Mouse (Mus musculus) T-helper 2 cell (primary cell): ENCODE results near the gene 1700122O11Rik.

Experiments used
- in situ Hi-C: fragments of 300-600 bp; cut with MboI, MseI; formaldehyde crosslinking; loops from one replicate; pipeline ENCODE4 v1.15.1; 2025; ENCODE audit warnings: high pct_unique_total_duplicates

Gene 1700122O11Rik

DNA sequence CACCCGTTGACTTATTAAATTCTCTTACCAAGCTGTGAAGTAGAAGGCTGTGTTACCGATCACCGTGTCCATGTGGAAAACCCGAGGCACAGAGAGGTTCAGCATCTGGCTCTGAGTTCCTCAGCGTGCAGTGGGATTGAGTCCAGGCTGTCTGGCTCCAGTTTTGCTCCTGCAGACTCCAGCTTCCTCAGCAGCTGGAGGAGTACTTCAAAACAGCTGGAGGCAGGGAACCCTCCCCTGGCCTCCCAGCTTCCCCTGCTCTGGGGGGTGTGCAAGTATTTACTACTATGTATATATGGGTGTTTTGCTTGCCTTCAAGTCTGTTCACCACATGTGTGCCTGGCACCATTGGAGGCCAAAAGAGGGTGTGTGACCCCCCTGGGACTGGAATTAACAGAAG, 9.8 kb downstream of the 1700122O11Rik start:
- in situ Hi-C loops = no loop called here

DNA sequence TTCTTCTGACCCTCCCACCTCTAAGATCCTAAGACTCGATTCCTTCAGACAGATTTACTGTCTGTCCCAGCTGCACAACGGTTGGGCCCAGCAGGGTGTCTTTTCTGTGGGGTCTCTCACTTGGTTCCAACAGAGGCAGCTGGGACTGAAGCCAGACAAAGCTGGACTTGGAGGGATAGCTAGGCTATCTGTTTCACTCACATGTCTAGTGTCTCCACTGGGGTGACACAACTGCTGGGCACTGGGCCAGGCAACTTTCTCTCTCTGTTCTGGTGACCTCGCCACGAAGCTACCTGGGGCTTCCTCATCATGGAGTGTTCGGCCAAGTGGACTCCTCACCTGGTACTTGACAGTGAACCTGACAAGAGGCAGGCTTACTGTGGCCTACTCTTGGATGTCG, 10.4 kb downstream of the 1700122O11Rik start:
- in situ Hi-C loops = no loop called here

DNA sequence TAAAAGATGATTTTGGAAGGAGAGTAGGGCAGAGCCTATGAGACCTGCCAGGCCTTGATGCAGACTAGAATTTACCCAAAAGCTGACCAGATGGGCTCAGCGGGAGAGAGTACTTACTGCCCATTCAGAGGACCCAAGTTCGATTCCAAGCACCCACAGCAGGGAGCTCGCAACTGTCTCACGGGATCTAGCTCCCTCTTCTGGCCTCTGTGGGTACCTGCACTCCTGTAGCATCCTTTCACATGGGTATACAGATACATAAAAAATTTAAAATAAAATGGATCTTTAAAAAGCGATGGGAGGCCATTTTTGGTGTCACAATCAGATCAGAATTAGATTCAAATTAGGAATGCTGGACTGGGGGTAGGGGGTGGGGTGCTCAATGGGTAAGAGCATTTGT, 11.1 kb downstream of the 1700122O11Rik start:
- in situ Hi-C loops = no loop called here

DNA sequence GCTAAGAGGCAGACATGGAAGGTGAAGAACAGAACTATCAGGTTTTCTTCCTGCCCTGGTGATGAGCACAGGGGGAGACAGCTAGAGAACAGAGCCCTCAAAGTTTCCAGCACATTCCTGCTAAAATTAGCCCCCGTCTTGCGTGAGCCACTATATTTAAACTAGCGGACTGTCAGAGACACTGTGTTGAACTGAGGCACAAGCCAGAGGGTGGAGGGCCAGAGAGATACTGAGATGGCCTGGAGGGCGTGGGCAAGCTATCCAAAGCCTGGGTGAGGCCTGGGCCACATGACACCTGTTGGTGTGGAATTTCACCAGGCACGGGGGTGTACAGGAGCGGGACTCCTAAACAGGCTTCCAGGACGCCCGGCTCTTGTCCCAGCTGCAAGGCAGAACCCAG, 14.0 kb downstream of the 1700122O11Rik start:
- in situ Hi-C loops = no loop called here

DNA sequence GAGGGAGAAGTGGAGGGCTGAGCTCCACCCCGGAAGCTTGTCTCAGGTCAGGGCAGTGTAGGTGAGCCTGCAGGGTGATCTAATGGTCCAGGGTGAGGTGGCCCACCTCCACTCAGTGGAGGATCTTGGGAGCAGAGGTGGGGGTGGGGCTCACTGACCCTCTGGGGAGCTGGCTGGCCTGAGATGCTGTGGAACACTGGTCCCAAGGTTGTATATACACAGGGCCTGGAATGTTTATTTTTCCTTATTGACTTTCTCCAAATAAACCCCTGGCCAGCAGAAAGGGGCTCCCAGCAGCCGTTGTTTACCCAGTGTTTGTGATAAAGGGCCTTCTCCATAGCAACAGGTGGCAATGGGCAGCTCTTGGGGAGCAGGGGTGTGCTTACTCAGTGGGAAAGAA, 18.5 kb downstream of the 1700122O11Rik start:
- in situ Hi-C loops = loop anchor here (10.0 kb wide), 1 partner anchor 1405 kb away; no protein-coding TSS in a partner anchor

DNA sequence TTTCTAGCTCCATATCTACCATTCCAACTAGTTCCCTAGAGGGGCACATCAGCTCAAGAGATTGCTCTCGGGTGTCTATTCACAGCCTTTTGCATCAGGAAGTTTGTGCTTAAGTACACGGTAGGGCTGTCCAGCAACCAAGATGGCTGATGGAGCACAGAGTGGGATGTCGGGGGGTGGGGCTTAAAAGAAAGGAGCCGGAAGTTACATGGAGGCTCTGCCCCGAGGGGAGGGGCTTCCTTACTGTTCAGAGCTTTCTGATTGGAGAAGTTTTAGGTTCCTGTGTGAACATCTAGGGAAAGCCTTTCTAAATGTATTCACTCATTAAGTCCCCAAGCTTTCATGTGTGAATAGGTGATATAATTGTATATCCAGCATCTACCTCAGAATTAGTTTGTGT, 21.5 kb downstream of the 1700122O11Rik start:
- in situ Hi-C loops = loop anchor here (10.0 kb wide), 1 partner anchor 1402 kb away; no protein-coding TSS in a partner anchor

DNA sequence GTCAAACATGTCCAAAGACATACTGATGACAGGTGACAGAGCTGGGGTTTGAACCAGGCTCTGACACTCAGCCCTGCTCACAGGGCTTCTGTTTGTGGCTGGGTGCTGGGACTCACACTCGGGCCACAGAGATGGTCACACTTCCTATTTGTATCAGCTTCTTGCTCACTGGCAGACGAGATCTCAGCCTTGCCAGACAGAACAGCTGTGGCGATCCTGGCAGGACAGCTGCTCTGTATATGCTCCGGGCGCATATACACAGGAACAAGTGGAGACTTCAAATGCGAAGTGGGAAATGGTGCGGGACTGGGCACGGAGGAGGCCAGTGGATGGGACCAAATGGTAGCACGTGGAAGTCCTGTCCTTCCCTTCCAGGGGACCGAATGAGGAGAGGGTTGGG, 25.5 kb downstream of the 1700122O11Rik start:
- in situ Hi-C loops = loop anchor here (10.0 kb wide), 1 partner anchor 1398 kb away; no protein-coding TSS in a partner anchor

DNA sequence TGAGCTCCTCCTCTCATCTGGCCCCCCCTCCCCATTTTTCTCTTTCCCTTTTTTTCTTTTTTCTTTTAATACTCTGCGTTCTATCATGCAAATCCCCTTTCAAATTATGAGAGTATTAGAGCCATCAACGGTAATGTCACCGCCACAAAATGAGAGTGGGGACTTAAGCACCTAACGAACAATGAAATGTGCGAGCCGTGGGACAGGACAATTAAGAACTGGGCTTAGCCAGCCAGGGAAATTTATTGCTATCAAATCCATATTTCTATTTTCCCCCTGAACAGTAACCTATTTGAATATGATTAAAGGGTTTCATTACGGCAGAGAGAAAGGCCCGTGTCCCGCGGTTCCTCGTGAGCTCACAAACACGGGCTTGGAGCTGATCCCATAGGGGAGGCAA, 27.0 kb downstream of the 1700122O11Rik start:
- in situ Hi-C loops = loop anchor here (10.0 kb wide), 1 partner anchor 1396 kb away; no protein-coding TSS in a partner anchor

DNA sequence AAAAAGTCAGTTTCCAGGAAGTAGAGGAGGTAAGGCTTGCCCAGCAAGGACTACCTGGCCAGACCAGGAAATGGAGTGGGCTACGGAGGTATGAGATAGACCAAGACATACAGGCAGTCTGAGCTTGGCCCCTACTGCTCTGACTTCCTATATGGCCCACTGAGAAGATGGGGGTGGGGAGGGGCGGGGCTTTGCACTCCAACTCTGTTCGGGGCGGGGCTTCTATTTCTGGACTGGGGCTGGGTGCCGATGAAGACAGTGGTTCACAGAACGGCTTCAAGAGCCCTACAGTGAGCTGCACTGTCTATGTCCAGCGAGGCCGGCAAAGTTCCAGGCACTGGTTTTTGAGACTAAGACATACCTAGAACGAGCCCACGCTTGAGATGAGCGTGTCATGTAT, 27.8 kb downstream of the 1700122O11Rik start:
- in situ Hi-C loops = loop anchor here (10.0 kb wide), 1 partner anchor 1395 kb away; no protein-coding TSS in a partner anchor

DNA sequence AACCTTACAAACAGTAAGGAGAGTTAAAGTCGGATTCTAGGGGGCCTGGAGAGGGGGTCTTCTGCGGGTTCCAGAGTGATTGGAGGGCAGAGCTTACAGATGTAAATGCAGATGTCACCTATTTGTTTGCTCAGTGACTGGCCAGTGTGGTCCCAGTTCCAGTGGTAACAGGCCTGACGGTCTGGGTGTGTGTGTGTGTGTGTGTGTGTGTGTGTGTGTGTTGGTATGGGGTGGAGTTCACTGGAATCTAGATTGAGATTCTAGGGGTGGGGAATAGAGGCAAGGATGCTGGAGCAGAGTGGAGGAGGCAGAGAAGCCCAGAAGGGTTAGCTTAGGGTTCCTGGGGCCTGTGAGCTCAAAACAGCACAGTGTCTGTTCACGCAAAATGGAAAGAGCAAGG, 32.3 kb downstream of the 1700122O11Rik start:
- in situ Hi-C loops = no loop called here

DNA sequence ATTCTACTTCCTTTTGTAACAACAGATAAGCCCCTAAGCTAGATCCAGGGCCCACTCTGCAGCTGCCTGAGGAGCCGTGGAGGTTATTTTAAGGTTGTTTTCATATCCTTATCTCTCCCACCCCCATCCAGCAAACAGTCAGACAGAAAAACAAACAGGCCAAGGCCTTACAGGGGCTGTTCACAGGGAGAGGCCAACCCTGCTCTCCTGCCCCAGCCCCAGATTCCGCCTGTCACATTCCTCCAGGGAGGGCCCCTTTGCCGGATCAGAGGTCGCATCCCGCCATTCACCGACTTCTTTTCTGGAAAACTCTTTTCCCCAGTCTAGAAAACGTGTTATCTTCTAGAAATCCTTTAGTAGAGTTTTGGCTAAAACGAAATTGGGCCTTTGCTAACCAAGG, 33.0 kb downstream of the 1700122O11Rik start:
- in situ Hi-C loops = no loop called here

DNA sequence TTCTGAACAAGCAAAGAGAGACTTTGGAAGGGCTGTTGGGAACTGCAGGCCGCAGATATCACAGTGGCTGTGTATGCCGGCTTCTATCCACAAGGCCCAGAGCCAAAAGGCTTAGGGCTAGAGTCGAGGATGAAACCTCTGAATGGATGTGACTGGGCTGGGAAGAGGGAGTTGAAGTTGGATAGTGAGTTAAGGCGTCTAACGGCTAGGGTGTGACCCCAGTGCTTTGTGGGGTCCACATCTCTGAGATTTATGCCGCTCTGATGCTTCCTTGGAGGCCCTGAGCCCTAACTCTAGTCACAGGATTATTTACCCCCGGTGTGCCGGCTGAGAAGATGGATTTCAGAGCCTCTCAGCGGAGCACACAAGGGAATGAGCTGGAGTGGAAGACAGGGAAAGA, 33.5 kb downstream of the 1700122O11Rik start:
- in situ Hi-C loops = no loop called here

DNA sequence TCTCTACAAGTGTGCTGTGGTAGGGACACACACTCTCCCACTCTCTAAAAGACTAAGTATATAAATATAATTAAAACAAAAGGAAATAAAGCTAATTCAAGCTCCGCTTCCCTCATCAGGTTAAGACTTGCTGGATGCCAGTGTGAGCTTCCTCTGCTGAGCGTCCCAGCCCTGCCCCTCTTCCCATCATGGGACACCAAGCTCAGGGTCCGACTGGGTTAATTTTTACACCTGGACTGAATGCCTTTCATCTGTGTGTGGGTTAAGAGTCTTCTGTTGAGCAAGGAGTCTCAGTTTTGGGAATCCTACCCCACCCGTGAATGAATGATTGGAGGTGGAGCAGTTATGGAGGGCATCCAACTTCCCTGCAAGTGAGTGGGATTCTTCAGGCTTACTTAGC, 35.6 kb downstream of the 1700122O11Rik start:
- in situ Hi-C loops = no loop called here

DNA sequence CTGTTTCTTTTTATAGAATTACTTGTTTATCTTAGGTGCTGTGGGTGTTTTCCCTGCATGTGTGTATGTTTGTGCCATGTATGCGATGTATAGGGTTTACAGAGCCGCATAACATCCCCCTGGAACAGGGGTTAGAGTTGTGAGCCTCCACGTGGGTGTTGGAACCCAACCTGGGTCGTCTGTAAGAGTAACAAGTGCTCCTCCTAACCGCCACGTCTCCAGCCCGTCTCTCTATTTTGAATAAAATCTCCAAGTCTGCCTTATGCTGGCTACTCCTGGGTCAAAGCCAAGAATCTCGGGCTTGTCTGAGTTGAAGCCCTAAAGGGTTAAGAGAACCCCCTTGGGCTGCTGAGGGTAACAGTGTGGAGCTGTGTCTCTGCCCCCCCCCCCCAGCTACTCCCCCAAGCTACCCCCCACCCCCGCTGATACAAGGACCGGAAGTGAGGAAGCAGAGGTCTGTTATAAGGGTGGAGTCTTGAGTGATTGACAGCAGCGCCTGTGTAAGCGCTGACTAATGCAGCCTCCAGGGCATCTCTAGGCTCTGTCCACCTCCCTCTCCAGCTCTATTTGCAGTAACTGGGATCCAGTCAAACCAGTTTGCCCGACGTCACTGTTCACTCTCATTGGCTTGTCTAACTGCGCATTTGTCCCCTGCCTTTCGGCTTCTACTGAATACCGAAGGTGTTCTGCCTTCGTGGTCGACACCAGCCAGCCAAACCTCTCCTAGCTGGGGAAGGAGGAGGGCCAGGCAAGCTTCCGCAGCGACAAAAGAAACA, 36.3 kb downstream of the 1700122O11Rik start:
- in situ Hi-C loops = no loop called here

DNA sequence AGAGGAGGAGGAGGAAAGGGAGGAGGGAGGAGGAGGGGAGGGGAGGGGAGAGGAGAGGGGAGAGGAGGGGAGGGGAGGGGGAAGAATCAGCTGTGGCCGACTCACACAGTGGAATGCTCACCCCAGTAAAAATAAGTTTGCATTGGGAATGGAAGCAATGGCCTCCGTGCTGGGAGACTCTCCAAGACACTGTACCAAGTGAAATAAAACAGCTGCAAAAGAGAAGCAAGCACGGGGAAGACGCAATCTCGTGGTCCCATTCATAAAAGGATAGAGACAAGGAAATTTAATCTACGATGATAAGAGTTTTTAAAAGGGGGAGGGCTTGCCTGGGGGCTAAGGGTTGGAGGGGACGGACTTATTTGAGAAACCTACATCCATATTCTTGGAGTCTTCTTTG, 36.9 kb downstream of the 1700122O11Rik start:
- in situ Hi-C loops = no loop called here

DNA sequence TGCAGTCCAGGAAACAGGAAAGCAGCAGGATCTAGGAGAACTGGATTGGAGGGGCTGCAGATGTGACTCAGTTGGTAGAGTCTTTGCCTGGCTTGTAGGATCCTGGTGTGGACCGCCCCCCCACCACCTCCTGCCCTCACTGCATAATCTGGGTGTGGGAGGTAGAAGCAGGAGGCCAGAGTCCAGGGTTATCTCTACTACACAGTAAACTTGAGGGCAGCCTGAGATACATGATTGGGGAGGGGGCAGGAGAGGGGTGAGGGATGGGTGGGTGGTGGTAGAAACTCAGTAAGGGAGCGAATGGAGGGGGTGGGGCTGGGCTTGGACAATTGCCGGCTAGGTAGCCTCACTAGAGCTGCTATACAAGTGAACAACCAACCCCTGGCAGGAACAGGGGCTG, 38.3 kb downstream of the 1700122O11Rik start:
- in situ Hi-C loops = no loop called here

DNA sequence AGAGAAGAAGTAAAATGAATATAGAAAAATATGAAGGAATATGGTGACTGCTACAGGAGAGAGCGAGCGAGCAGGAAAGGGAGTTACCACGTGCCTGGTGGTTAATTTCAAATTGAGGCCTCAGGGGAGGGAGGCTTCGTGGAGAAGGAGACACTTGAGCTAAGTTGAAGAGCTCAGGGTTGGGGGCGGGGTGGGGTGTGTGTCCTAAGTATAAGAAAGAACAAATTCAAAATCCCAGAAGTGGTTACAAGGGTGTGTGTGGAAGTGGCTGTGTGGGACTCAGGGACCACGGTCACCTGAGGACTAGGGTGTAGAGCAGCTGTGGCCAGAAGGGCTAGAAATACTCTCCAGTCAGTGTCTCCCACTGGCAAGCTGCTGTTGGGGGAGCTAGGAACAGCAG, 38.7 kb downstream of the 1700122O11Rik start:
- in situ Hi-C loops = no loop called here

DNA sequence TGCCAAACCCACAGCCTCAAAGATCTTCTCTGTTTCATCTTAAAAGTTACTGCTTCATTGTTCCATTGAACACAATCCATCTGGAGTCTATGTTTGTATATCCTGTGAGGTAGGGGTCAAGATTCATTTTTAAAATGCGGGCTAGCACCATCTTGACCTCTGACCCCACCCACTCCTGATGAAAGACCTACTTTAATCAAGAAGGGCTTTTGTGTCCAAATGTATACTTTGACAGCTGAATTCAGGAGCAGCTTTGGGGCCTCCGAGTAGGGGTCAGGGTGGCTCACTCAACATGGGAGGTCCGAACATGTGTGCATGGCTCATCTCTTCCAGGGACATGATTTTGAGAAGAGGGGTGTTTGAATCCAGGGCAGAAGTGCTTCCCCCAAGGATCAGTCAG, 40.3 kb downstream of the 1700122O11Rik start:
- in situ Hi-C loops = no loop called here

DNA sequence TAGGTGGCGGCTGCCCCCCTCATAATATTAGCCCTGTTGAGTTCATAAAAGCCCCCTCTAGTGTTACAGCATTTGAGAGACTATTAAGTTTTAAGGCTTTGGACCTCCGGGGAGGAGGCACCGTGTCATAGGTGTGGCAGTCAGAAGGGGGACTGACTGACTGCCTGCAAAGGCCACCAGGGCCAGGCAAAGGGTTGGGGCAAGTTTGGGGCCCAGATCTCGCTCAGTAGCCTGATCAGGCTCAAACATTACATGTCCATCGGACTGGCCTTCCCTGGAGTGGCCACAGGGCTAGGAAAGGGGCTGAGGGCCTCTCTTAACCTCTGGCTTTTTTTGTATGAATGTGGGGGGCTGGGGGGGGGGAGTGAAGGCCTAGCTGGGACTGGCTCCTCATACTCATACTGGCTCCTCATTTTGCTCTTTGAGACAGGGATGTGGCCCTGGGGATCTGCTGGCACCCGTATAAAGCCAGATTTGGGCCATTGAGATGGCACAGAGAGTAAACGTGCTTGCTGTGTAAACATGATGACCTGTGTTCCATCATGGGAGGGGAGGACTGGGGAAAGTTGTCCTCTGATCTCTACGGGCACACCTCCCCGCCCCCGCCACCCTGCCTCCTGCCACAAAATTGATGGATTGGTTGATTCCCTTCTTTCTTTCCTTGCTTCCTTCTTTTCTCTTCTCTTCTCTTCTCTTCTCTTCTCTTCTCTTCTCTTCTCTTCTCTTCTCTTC, 47.5 kb downstream of the 1700122O11Rik start:
- in situ Hi-C loops = no loop called here

DNA sequence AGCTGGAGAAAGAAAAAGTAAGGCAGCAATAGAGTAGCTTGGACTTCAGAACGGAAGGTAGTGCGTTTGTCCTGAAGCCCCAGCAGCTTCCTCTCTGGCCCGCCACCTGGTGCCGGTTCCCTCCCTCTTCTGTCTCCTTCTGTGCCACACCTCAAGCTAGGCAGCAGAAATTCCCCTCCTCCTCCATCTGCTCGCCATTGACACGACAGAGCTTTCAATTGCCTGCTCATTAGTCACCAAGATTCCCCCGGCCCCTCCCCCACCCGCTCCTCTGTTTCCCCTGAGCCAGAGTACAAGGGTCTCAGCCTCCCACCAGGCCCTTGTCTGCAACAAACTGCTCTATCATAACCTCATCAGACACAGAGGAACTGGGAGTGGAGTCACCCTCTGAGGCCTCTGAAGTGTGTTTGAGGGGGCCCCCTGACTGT, 48.1 kb downstream of the 1700122O11Rik start:
- in situ Hi-C loops = loop anchor here (10.0 kb wide), 1 partner anchor 695 kb away; no protein-coding TSS in a partner anchor

DNA sequence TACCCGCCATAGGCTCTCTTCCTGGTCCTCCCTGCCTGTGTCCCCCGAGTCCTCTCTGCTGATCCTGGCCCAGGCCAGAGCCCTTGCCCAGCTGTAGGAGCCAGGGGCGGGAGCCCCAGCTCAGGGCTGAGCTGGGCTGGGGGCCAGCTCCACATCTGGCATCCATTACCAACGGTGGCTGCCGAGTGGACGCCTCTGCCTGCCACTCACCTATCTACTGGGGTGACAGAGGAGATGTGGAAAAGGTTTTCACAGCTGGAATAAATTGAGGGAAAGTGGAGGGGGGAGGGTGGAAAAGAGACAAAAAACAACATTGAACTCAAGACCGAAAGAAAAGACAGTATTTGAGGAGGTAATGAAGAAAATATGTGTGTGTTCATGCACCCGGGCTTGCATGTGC, 49.3 kb downstream of the 1700122O11Rik start:
- in situ Hi-C loops = loop anchor here (10.0 kb wide), 1 partner anchor 696 kb away; no protein-coding TSS in a partner anchor

DNA sequence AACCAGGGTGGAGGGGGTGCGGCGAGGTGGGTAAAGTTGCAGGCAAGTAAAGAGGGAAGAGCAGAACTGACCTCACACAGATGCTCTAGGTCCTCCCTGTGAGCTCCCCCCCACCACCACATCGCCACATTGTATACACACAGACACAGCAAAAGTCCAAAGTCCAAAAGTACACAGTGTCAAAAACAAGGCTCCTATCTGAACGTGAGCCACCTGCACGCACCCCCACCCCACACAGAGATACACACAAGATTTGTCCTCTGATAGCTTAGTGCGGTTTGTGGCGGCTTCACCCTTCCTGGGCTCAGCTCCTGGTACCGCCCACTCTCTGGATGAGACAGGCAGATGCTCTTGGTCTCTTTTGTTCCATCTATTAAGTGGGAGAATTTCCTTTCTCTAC, 50.0 kb downstream of the 1700122O11Rik start:
- in situ Hi-C loops = loop anchor here (10.0 kb wide), 1 partner anchor 697 kb away; no protein-coding TSS in a partner anchor
